Mouse (Mus musculus) liver, embryonic 13.5 days (tissue): ENCODE measurements at regions not wholly inside any gene's neighbourhood (a gene's known extent, or its start where the extent isn't known, plus 50 kb on each side); places are given as distances from the start of the nearest gene placed in this dataset.

Source experiments
- ATAC-seq: fragments of 200-750 bp; cut with Nextera tagmentation; 2 replicates; pipeline ENCODE4 v1.8.0; 2017; ENCODE audit warnings: low read depth, mild to moderate bottlenecking, moderate number of reproducible peaks, moderate library complexity
- DNase-seq: peaks from one replicate; pipeline ENCODE4 v3.0.0; 2022
- H3K27ac ChIP-seq: fragments of 300-500 bp; sonication (generic); 2 replicates; pipeline ENCODE4 v1.5.1; 2015; ENCODE audit warnings: moderate library complexity, mild to moderate bottlenecking, inconsistent platforms
- H3K27me3 ChIP-seq: fragments of 300-500 bp; sonication (generic); 2 replicates; pipeline ENCODE4 v1.6.1; 2015; ENCODE audit warnings: mild to moderate bottlenecking, inconsistent platforms
- H3K36me3 ChIP-seq: fragments of 300-500 bp; sonication (generic); 2 replicates; pipeline ENCODE4 v1.6.1; 2015; ENCODE audit warnings: mild to moderate bottlenecking, inconsistent platforms
- H3K4me1 ChIP-seq: fragments of 300-500 bp; sonication (generic); replicated peaks from 2 replicates; pipeline ENCODE4 v1.6.1; 2015; ENCODE audit warnings: inconsistent platforms
- H3K4me2 ChIP-seq: fragments of 300-500 bp; sonication (generic); 2 replicates; pipeline ENCODE4 v1.6.1; 2015; ENCODE audit warnings: inconsistent platforms, mild to moderate bottlenecking, moderate library complexity
- H3K4me3 ChIP-seq: fragments of 300-500 bp; sonication (generic); replicated peaks from 2 replicates; pipeline ENCODE4 v1.5.1; 2015; ENCODE audit warnings: mild to moderate bottlenecking, inconsistent platforms
- H3K9ac ChIP-seq: fragments of 300-500 bp; sonication (generic); 2 replicates; pipeline ENCODE4 v1.6.1; 2015; ENCODE audit warnings: mild to moderate bottlenecking, inconsistent platforms
- H3K9me3 ChIP-seq: fragments of 300-500 bp; sonication (generic); replicated peaks from 2 replicates; pipeline ENCODE4 v1.6.1; 2016; ENCODE audit warnings: inconsistent platforms
- WGBS: fragments of 180-500 bp; shearing (Covaris S2); methylation state at CpG from one replicate; pipeline ENCODE4 v1.1.7; 2015; ENCODE audit not compliant: insufficient replicate concordance; 5-methylcytosine and 5-hydroxymethylcytosine counted together

DNA sequence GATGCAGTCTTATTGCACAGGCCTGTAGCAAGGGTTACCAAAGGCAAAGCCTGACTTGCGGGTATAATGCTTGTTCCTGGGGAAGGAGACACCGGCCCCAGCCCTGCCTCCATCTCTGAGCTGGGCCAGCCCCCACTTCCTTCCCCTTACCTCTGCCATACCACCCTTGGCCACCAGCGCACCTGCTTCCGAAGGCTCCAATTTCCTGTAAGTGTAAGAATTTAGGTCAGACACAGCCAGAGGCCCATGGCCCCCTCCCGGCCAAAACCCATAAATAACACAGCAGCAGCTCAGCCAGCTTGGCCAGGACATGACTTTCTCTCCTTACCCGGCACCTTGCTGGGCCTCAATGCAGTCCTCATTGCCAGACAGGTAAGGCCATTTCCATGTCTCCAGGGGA, 88.2 kb upstream of the Wnt4 start:
- DNase-seq (no peak), ATAC-seq (no peak)
- Histone ChIP-seq H3K27ac (no peak overlapping the region), H3K4me3 (no peak overlapping the region), H3K27me3 (no peaks in the 10 kb centered on the region), H3K9ac (no peak overlapping the region), H3K4me1 (no peaks in the 10 kb centered on the region), H3K36me3 (no peaks in the 10 kb centered on the region), H3K4me2 (no peak overlapping the region), H3K9me3 (no peaks in the 10 kb centered on the region)
- WGBS, result 31% methylated on average over 6 of the region's 6 CpGs

DNA sequence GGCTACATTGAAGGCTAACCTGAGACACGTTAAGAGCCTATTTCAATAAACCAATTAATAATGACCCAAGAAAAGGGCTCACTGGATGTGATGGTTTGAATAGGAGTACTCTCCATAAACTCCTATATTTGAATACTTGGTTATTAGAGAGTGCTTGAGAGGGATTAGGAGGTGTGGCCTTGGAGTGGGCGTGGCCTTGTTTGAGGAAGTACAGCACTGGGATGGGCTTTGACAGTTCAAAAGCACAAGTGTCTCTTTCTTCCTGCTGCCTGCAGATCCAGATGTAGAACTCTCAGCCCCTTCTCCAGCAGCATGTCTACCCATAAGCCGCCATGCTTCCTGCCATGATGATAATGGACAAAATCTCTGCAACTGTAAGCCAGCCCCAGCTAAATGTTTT, 89.7 kb upstream of the Wnt4 start:
- H3K4me3 ChIP-seq, result no peak overlapping the region
- H3K4me2 ChIP-seq, result no peak overlapping the region
- no peak overlapping the region for H3K27ac ChIP-seq
- H3K4me1 ChIP-seq, result no peaks in the 10 kb centered on the region
- no peak overlapping the region for H3K9ac ChIP-seq
- WGBS, result 39% methylated on average over 3 of the region's 3 CpGs
- DNase-seq (no peak), ATAC-seq (no peak)
- H3K36me3 ChIP-seq, result no peaks in the 10 kb centered on the region
- no peaks in the 10 kb centered on the region for H3K9me3 ChIP-seq
- no peaks in the 10 kb centered on the region for H3K27me3 ChIP-seq

DNA sequence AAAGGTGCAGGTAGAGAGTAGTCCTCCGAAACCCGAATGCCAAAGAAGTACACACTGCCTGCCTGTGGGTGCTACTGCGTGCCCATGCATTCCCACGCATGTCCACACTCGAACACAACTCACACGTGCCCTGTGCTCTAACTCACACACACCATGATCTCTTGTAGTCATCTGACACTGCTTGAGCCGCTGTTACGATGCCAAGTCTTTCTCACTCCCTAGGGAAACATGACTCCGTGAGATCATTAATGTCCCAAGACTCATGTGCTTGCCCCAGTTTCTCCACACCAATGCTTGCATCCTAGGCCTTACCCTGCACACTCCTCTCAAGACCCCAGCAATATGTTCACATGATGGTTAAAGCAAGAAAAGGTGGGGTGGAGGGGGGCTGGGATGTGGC, 90.2 kb upstream of the Wnt4 start:
- H3K4me1 ChIP-seq, result no peaks in the 10 kb centered on the region
- no peaks in the 10 kb centered on the region for H3K27me3 ChIP-seq
- DNase-seq (no peak), ATAC-seq (no peak)
- no peaks in the 10 kb centered on the region for H3K36me3 ChIP-seq
- H3K27ac ChIP-seq, result no peak overlapping the region
- no peak overlapping the region for H3K4me3 ChIP-seq
- no peaks in the 10 kb centered on the region for H3K9me3 ChIP-seq
- H3K9ac ChIP-seq, result no peak overlapping the region
- H3K4me2 ChIP-seq, result no peak overlapping the region
- 79% methylated on average over 9 of the region's 9 CpGs for WGBS

DNA sequence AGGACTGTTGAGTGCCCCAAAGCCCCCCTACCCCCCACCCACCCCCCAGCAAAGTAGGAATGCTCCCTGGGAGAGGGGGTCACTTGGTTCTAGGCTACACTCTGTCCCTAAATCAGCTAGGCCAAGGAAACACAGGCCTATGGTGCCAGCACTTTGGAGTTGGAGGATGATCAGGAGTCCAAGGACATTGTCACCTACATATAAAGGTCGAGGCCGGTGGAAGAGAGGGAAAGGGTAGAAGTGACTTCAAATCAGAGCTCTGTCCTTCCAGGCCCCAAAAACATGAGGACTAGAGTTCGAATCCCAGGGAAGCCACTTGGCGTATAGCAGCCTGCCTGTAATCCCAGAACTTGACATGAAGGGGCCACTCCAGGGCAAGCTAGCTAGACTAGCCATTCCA, 92.3 kb upstream of the Wnt4 start:
- Histone ChIP-seq H3K4me1 (peaks cover 7% of the 10 kb centered on the region), H3K36me3 (no peaks in the 10 kb centered on the region), H3K9ac (no peak overlapping the region), H3K27ac (no peak overlapping the region), H3K9me3 (no peaks in the 10 kb centered on the region), H3K4me2 (no peak overlapping the region), H3K4me3 (no peak overlapping the region), H3K27me3 (no peaks in the 10 kb centered on the region)
- ATAC-seq (no peak), DNase-seq (no peak)
- 59% methylated on average over 4 of the region's 4 CpGs for WGBS

DNA sequence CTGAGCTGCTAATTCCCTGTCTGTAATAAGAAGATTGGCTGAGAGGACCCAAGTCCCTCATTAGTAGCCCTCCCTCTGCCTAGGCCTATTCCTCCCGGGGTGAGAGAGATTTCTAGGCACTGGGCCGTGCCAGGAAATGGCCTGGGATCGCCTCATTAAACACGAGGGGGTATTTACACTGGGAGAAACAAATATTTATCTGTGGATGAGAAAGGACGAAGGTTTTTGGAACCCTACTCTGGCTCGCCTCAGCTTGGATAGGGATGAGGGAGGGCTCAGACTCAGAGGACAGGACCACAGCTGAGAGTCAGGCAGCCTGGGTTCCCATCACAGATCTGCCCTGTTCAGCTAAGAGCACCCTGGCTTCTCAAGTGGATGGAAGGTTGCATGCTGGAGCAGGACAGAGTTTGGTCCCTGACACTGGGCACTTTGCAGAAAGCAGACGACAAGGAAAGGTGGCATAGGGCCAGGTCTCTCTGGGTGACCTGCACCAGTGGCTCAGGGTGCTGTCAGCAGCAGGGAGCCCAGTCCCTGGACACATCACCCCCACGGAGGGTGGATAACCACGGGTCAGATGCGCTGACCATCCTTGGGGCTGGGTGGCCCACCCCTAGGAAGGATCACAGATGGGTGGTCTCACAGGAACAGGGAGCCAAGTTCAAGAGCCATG, 94.0 kb upstream of the Wnt4 start:
- no peaks in the 10 kb centered on the region for H3K27me3 ChIP-seq
- H3K9ac ChIP-seq, result no peak overlapping the region
- ATAC-seq (no peak), DNase-seq (no peak)
- H3K4me2 ChIP-seq, result no peak overlapping the region
- no peak overlapping the region for H3K4me3 ChIP-seq
- H3K9me3 ChIP-seq, result no peaks in the 10 kb centered on the region
- no peak overlapping the region for H3K27ac ChIP-seq
- H3K36me3 ChIP-seq, result no peaks in the 10 kb centered on the region
- H3K4me1 ChIP-seq, result peaks cover 23% of the 10 kb centered on the region
- WGBS, result 54% methylated on average over 10 of the region's 10 CpGs

DNA sequence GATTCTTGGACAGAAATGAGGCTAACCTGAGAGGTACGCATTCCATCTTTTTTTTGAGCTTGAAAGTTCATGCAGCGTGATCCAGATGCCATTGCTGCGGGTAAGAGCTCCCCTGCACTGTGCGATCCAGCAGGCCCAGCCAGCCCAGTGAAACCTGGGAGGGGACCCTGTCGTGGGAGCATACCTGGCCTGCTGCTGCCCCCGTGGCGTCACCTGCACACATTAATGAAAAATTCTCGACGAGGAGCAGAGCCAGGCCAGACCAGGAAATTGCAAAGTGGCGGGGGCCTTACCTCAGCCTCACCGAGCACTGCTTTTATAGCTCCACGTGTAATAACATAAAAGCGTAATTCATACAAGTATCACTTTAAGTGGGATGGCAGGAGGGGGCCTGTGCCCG, 94.7 kb upstream of the Wnt4 start:
- H3K4me1 ChIP-seq, result peaks cover 23% of the 10 kb centered on the region
- DNase-seq, result no peak
- no peaks in the 10 kb centered on the region for H3K27me3 ChIP-seq
- no peak overlapping the region for H3K9ac ChIP-seq
- ATAC-seq, result no peak
- H3K36me3 ChIP-seq, result no peaks in the 10 kb centered on the region
- H3K27ac ChIP-seq, result no peak overlapping the region
- no peak overlapping the region for H3K4me2 ChIP-seq
- H3K9me3 ChIP-seq, result no peaks in the 10 kb centered on the region
- no peak overlapping the region for H3K4me3 ChIP-seq
- 70% methylated on average over 14 of the region's 14 CpGs for WGBS

DNA sequence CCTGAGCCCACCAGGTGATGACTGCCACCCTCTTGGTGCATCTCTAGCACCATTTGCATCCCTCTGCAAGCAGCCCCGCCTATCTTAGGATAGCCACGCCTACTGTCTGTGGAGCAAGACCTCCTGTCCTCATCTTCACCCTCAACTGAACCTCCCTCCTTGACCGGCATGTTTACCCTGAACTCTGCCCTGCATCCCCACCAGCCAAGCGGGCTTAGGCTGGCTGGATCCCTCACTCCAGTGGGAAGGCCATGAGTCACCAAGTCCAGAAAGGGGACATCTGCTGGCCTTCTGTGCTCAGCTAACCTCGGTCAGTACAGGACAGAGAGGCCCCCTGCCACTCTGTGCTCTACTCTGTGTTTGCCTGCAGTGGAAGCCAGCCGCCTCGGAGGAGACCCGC, 96.0 kb upstream of the Wnt4 start:
- Histone ChIP-seq H3K27ac (no peak overlapping the region), H3K4me3 (no peak overlapping the region), H3K4me1 (peaks cover 23% of the 10 kb centered on the region), H3K36me3 (no peaks in the 10 kb centered on the region), H3K9me3 (no peaks in the 10 kb centered on the region), H3K4me2 (no peak overlapping the region), H3K27me3 (no peaks in the 10 kb centered on the region), H3K9ac (no peak overlapping the region)
- ATAC-seq, result no peak
- no peak for DNase-seq
- 56% methylated on average over 8 of the region's 8 CpGs for WGBS

DNA sequence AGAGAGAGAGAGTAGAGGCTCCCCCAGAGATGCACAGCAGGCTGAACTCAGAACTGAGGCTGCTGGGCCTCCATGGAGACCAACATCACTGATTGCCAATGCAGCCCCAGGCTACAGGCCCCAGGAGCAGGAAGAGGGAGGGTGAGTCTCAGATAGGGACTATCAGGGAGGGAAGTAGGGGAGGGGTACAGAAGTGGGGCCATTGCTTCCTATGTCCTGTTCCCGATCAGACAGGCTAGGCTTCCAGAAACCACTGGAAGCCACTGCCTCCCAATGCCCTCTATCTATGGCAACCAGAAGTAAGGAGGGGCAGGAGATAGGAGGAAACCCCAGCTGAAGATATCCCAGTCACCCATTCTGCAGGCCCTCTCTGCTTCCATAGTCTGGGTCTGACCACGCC, 97.2 kb upstream of the Wnt4 start:
- Histone ChIP-seq H3K4me1 (peaks cover 23% of the 10 kb centered on the region), H3K27ac (no peak overlapping the region), H3K36me3 (no peaks in the 10 kb centered on the region), H3K4me3 (no peak overlapping the region), H3K27me3 (no peaks in the 10 kb centered on the region), H3K9me3 (no peaks in the 10 kb centered on the region), H3K9ac (no peak overlapping the region), H3K4me2 (no peak overlapping the region)
- WGBS, result 24% methylated on average over 2 of the region's 2 CpGs
- DNase-seq (no peak), ATAC-seq (peak; percentile 60)

DNA sequence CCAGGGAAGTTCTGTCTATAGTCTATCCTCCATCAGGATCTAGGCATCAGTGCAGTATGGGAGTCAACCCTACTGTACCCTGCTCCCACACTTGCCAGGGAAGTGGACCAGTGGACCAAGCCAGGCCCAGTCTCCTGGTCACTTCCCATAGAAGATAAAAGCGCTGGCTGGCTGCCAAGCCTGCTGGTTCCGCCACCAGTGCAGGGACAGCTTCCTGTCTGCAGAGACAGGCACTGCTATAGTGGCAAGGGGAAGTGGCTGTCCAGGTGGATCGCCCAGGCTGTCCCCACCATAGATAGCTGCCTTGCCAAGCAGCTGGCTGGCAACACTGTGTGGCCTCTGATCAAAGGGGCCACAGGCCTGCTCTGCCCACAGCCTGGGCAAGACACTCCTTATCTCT, 98.5 kb upstream of the Wnt4 start:
- no peaks in the 10 kb centered on the region for H3K27me3 ChIP-seq
- ATAC-seq (peak; percentile 22; the same call in 1 of the 2 replicates), DNase-seq (no peak)
- no peak overlapping the region for H3K4me2 ChIP-seq
- H3K9me3 ChIP-seq, result no peaks in the 10 kb centered on the region
- H3K4me1 ChIP-seq, result peaks cover 23% of the 10 kb centered on the region
- H3K4me3 ChIP-seq, result no peak overlapping the region
- 33% methylated on average over 3 of the region's 3 CpGs for WGBS
- H3K9ac ChIP-seq, result no peak overlapping the region
- no peaks in the 10 kb centered on the region for H3K36me3 ChIP-seq
- H3K27ac ChIP-seq, result no peak overlapping the region

DNA sequence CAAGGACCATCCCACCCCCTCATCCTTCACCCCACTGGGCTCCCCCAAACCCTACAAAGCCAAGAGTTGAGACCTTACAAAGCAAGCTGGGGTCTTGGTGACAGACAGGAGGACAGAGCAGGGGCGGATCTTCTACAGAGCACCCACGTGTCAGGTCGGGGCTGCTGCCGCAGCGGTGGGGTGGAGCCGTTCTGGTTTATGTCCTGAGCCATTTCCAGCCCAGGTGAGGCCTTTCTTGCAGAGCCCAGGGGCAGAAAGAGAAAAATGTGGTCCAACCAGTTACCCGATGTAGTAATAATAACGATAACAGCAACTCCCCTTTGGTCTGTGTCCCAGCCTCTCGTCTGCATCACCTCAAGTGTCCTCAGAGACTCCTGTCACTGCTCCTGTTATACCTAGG, 112.4 kb upstream of the Wnt4 start:
- Histone ChIP-seq H3K4me3 (no peak overlapping the region), H3K4me2 (peak overlapping the region; percentile 13; the same call in 1 of the 2 replicates), H3K4me1 (no peaks in the 10 kb centered on the region), H3K9me3 (no peaks in the 10 kb centered on the region), H3K36me3 (no peaks in the 10 kb centered on the region), H3K9ac (no peak overlapping the region), H3K27ac (no peak overlapping the region), H3K27me3 (peaks cover 34% of the 10 kb centered on the region)
- DNase-seq (no peak), ATAC-seq (no peak)
- 44% methylated on average over 9 of the region's 9 CpGs for WGBS

DNA sequence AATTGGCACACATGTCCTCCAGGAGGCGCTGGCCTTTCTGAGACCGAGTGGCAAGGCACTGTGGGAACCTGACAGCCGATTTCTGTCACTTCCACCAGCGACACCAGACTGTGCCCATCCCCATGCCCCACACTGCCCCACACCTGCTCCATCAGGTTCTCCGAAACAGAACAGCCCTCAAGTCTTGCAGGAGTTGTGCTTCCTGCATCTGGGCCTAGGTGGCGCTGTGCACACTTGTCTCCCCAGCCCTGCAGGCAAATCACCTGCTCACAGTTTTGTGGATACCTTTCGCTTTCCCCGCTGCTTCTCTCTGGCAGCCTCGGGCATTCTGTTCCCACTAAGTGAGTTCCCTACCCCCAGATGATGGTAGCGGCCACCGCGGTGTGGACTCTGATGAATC, 112.9 kb upstream of the Wnt4 start:
- DNase-seq (peak; percentile 34), ATAC-seq (no peak)
- H3K9ac ChIP-seq, result no peak overlapping the region
- WGBS, result 6% methylated on average over 12 of the region's 12 CpGs
- peaks cover 34% of the 10 kb centered on the region for H3K27me3 ChIP-seq
- H3K4me3 ChIP-seq, result no peak overlapping the region; the same call in 1 of the 2 replicates
- no peaks in the 10 kb centered on the region for H3K4me1 ChIP-seq
- no peaks in the 10 kb centered on the region for H3K36me3 ChIP-seq
- H3K4me2 ChIP-seq, result peak overlapping the region; percentile 13; the same call in 1 of the 2 replicates
- H3K9me3 ChIP-seq, result no peaks in the 10 kb centered on the region
- H3K27ac ChIP-seq, result no peak overlapping the region

DNA sequence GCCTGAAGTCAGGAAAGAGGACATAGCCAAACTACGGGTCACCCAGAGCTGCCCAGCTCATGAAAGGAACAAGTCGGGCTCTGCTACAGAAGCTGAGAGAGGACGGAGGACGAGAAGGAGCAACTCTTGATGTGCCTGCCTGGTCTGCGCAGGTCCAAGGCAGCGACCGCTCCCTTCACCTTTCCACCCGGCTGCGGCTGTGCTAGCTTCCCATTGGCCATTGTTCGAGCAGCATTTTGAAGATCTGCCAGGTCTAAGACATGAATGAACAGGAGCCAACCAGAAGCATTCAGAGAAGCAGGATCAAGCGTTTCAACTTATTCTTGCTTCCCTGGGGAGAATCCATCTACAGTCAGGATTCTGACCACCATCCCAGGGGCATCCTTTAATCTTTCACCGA, 113.3 kb upstream of the Wnt4 start:
- Histone ChIP-seq H3K4me1 (no peaks in the 10 kb centered on the region), H3K27ac (no peak overlapping the region), H3K4me2 (no peak overlapping the region), H3K9ac (no peak overlapping the region), H3K27me3 (peaks cover 34% of the 10 kb centered on the region), H3K36me3 (no peaks in the 10 kb centered on the region), H3K9me3 (no peaks in the 10 kb centered on the region), H3K4me3 (no peak overlapping the region)
- ATAC-seq (no peak), DNase-seq (no peak)
- 55% methylated on average over 12 of the region's 12 CpGs for WGBS
